Comparison of ENCODE assay signal across 22 mouse cellular contexts in the genomic region with DNA sequence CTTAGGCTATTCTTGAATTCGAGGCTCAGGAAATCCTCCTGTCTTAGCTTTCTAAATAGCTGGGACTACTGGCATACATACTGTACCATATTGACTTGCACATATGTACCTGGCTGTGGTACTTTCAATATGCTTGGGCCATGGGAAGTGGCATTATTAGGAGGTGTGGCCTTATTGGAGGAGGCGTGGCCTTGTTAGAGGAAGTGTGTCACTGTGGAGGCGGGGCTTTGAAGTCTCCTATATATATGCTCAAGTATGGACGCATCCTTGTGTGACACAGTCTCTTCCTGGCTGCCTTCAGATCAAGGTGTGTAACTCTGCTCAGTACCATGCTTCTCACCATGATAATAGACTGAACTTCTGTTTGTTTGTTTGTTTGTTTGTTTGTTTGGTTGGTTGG.
"Had no signal": no experiment of that assay in that cellular context is flagged by ENCODE, and none has a peak within 500 bp of the region (broad histone marks: within the 10 kb centered on the region; RNA-seq: fewer than 3 reads in every experiment).

No protein-coding gene starts in this region.

- H3K4me2 ChIP-seq: limb, embryonic 12.5 days; limb, embryonic 15.5 days; liver, embryonic 11.5 days; lung, embryonic 14.5 days; midbrain, embryonic 12.5 days; midbrain, embryonic 15.5 days; neural tube, embryonic 12.5 days; neural tube, embryonic 15.5 days; stomach, embryonic 15.5 days had no signal

- H3K4me1 ChIP-seq: midbrain, embryonic 12.5 days; midbrain, embryonic 15.5 days; neural tube, embryonic 12.5 days had no signal

- H3K4me3 ChIP-seq: limb, embryonic 12.5 days; limb, embryonic 15.5 days; midbrain, embryonic 12.5 days; midbrain, embryonic 15.5 days; neural tube, embryonic 12.5 days; neural tube, embryonic 15.5 days; stomach, embryonic 15.5 days had no signal

- DNase-seq: kidney, adult 9 months; kidney, postnatal 14 days; kidney, postnatal 4 days; left cerebral cortex, postnatal 4 days; liver, postnatal 0 days; lung, embryonic 14.5 days; lung, postnatal 4 days; right cerebral cortex, adult 18-20 months; right cerebral cortex, postnatal 14 days; right cerebral cortex, postnatal 4 days; thymus, adult 18-20 months; thymus, postnatal 36 days had no signal

- H3K27me3 ChIP-seq: limb, embryonic 12.5 days; limb, embryonic 15.5 days; midbrain, embryonic 12.5 days; midbrain, embryonic 15.5 days; neural tube, embryonic 12.5 days; neural tube, embryonic 15.5 days; stomach, embryonic 15.5 days had no signal

- H3K27ac ChIP-seq: limb, embryonic 12.5 days; limb, embryonic 15.5 days; liver, embryonic 14.5 days; midbrain, embryonic 12.5 days; midbrain, embryonic 15.5 days; neural tube, embryonic 12.5 days; neural tube, embryonic 15.5 days; stomach, embryonic 15.5 days had no signal

- ATAC-seq: liver, postnatal 0 days; lung, postnatal 0 days; midbrain, embryonic 15.5 days had no signal

- H3K36me3 ChIP-seq: limb, embryonic 12.5 days; limb, embryonic 15.5 days; midbrain, embryonic 12.5 days; midbrain, embryonic 15.5 days; neural tube, embryonic 12.5 days; neural tube, embryonic 15.5 days; stomach, embryonic 15.5 days had no signal

- H3K9me3 ChIP-seq: limb, embryonic 12.5 days; limb, embryonic 15.5 days; midbrain, embryonic 12.5 days; midbrain, embryonic 15.5 days; neural tube, embryonic 12.5 days; neural tube, embryonic 15.5 days; stomach, embryonic 15.5 days had no signal

- H3K9ac ChIP-seq: limb, embryonic 12.5 days; limb, embryonic 15.5 days; liver, embryonic 14.5 days; liver, postnatal 0 days; lung, embryonic 14.5 days; midbrain, embryonic 12.5 days; midbrain, embryonic 15.5 days; neural tube, embryonic 12.5 days; neural tube, embryonic 15.5 days; stomach, embryonic 15.5 days had no signal
